Mouse (Mus musculus): Measurements from ENCODE around the gene Mocs3.

Mocs3 gene

GRCm38 (mm10) chr2:168242841-168243240 is 12.4 kb downstream of the Mocs3 start:
- no peak for DNase-seq (ENCODE audit: low read depth)

DNA sequence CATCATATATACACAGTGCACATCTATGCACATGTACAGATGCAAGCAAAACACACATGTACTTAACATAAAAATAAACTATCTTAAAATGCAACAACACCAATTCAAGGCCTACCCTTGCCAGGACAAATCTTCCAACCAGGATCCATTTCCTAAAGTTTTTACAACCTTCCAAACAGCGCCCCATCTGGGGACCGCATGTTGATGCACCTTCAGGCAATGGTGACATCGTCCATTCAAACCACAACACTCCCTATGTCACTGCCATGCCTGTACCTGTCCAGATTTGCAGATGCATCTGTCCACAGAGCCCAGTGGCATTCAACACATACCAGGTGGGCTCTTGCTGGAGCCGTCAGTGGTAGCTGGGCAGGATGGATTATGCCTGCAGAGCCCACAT is 12.9 kb downstream of the Mocs3 start:
- no peak for DNase-seq (ENCODE audit: low read depth)

- no peak for DNase-seq (ENCODE audit: low read depth)
These were observed 15.1 kb downstream of the Mocs3 start for GRCm38 (mm10) chr2:168245571-168245970.

DNA sequence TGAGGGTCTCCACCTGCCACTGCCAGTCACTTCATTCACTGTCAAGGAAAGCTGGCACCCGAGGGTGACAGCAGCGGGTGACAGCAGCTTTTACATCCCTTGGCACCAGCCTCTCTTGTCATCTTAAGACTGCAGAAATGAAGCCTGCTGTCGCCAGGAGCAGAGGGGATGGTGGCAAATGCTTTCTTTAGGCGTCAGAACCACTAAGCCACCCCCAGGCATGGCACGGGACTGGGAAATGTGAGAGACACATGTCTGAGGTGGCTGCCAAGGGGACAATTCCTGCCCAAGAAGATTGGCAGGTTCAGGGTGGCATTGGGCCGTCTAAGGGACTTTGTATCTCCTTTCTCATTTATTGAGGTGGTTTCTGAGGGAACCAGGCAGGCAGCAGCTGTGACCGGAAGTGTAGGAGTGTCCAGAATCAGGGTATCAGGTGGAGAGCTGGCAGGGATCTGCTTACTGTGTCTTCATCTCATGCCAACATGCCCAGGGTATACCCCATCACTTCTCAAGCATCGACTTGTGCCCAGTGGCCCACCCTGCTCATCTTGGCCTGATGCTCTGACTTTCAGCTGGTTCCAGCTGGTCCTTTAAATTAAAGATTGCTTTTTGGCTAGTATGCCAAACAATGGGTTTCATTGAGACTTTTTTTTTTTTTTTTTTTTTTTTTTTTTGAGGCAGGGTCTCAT is 17.9 kb downstream of the Mocs3 start:
- no peak for DNase-seq (ENCODE audit: low read depth)

DNA sequence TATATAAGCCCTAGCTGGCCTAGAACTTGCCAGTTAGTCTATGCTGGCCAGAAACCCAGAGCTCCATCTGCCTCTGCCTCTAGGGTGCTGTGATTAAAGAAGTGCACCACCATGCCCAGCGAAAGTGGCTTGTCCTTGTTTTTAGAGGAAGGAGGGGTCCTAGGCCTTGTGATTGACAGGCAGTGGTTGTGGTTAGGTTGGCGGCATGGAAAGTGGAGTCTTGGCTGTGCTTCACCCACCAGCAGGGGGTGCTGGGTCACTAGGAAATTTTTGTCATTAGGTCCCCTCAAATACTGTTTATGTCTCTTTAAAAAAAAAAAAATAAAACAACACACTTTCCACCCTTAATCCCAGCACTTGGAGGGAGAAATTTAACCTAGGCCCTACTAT is 18.4 kb downstream of the Mocs3 start:
- DNase-seq (ENCODE audit: low read depth), result peak; percentile 59

- peak; percentile 88 for DNase-seq (ENCODE audit: low read depth)
These were observed 19.8 kb downstream of the Mocs3 start for GRCm38 (mm10) chr2:168250270-168250669.

DNA sequence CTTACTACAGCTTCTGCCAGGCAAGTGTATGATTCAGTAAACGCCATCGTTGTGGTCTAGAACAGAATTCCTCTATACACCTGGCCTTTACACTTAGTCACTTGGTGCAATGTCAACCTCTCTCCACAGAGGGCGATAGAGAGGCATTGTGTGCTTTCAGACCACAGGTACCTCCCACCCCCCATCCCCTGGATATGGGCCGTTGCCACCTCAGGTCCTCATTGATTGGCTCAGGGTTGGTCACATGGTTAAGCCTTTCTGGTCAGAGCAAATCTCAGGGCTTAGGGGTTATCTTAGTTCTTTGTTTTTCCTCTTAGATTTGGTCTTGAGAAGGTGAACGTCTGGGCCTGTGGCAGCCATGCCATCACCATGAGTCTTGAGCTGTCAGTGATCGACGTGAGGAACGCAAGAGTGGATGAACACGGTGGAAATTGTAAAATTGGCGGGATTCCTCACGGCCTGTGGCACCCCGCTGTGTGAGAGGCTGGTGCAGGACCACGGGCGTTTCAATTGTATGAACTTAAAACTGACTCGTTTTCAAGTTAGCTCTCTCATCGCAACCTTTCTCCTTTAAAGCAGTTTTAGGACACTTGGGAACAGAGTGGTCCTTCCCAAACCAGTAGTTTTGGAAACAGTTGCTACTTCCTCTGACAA is 22.3 kb downstream of the Mocs3 start:
- DNase-seq (ENCODE audit: low read depth), result no peak

GRCm38 (mm10) chr2:168253822-168254221 is 23.4 kb downstream of the Mocs3 start:
- DNase-seq (ENCODE audit: low read depth), result no peak

DNA sequence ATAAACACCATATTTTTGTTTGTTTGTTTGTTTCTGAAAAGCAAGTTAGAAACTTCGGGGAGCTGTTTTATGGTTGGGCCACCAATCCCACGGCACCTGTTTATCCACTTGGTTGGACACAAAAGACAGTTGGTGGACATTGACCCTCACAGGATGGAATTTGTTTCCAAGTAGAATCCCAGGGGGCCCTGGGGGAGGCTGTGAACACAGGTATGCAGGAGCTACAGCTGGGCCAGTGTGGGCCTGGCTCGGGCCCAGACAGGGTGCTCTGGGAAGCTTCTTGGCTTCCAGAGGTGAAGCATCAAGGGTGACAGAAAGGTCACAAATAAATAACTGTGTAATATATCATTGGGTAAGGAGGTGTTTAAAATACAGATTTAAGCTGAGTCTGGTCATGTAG is 26.1 kb downstream of the Mocs3 start:
- no peak for DNase-seq (ENCODE audit: low read depth)

GRCm38 (mm10) chr2:168257188-168257587 is 26.8 kb downstream of the Mocs3 start:
- no peak for DNase-seq (ENCODE audit: low read depth)

GRCm38 (mm10) chr2:168259046-168259445 is 28.6 kb downstream of the Mocs3 start:
- no peak for DNase-seq (ENCODE audit: low read depth)

GRCm38 (mm10) chr2:168260124-168260523 is 29.7 kb downstream of the Mocs3 start:
- DNase-seq (ENCODE audit: low read depth), result no peak

GRCm38 (mm10) chr2:168260900-168261299 is 30.5 kb downstream of the Mocs3 start:
- DNase-seq (ENCODE audit: low read depth), result no peak

DNA sequence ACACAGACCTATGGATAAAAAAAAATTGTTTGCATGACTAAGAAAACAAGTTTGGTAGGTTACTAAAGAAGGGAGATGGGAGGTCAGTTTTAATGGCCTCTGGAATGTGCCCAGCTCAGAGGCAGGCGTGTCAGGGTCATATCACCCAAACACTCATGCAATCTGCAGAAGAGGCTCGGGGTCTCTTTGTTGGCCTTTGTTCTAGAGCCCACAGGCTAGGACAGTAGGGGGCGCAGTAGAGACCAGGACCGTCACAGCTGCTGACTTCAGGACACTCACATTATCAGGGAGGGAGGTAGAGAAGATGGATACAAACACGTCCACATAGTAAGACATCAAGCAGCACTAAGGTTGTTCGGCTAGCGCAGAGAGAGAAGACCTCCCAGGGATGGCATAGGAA is 37.6 kb downstream of the Mocs3 start:
- DNase-seq (ENCODE audit: low read depth), result no peak

- no peak for DNase-seq (ENCODE audit: low read depth)
These were observed 43.0 kb downstream of the Mocs3 start for GRCm38 (mm10) chr2:168273387-168273786.

GRCm38 (mm10) chr2:168274374-168274935 is 44.0 kb downstream of the Mocs3 start:
- DNase-seq (ENCODE audit: low read depth), result peak; percentile 67

- no peak for DNase-seq (ENCODE audit: low read depth)
These were observed 50.5 kb downstream of the Mocs3 start for GRCm38 (mm10) chr2:168280729-168281581.

- no peak for DNase-seq (ENCODE audit: low read depth)
These were observed 51.2 kb downstream of the Mocs3 start, which contains the start of gene Kcng1 for GRCm38 (mm10) chr2:168281582-168281981. TSS of gene Kcng1 (minus strand) at chr2:168281736.

Data from c-Kit-positive CD71-negative TER-119-negative erythroid progenitor cells, embryonic 14.5 days (primary cell).